Mouse (Mus musculus) liver, embryonic 15.5 days (tissue): ENCODE data around the gene Cdk17. TPM values are rescaled to one million over a fixed set of nuclear protein-coding genes. Genes with fewer than 3 reads are reported as not detected.
A peak's percentile ranks its signal among the peaks of the same experiment; 100 is the strongest.

Experiments
- ATAC-seq: fragments of 200-750 bp; cut with Nextera tagmentation; 2 replicates; pipeline ENCODE4 v1.8.0; 2017; ENCODE audit warnings: moderate number of reproducible peaks, mild to moderate bottlenecking, moderate library complexity; ENCODE audit not compliant: insufficient read depth
- H3K27ac ChIP-seq: fragments of 300-500 bp; sonication (generic); replicated peaks from 2 replicates; pipeline ENCODE4 v1.5.1; 2015; ENCODE audit warnings: mild to moderate bottlenecking, inconsistent platforms
- H3K27me3 ChIP-seq: fragments of 300-500 bp; sonication (generic); 2 replicates; pipeline ENCODE4 v1.6.1; 2015; ENCODE audit warnings: mild to moderate bottlenecking, inconsistent platforms
- H3K36me3 ChIP-seq: fragments of 300-500 bp; sonication (generic); replicated peaks from 2 replicates; pipeline ENCODE4 v1.6.1; 2015; ENCODE audit warnings: moderate library complexity, mild to moderate bottlenecking, inconsistent platforms
- H3K4me1 ChIP-seq: fragments of 300-500 bp; sonication (generic); replicated peaks from 2 replicates; pipeline ENCODE4 v1.6.1; 2015; ENCODE audit warnings: inconsistent platforms
- H3K4me2 ChIP-seq: fragments of 300-500 bp; sonication (generic); 2 replicates; pipeline ENCODE4 v1.6.1; 2015; ENCODE audit warnings: moderate library complexity, mild to moderate bottlenecking, inconsistent platforms
- H3K4me3 ChIP-seq: fragments of 300-500 bp; sonication (generic); replicated peaks from 2 replicates; pipeline ENCODE4 v1.5.1; 2015; ENCODE audit warnings: mild to moderate bottlenecking, inconsistent platforms
- H3K9ac ChIP-seq: fragments of 300-500 bp; sonication (generic); 2 replicates; pipeline ENCODE4 v1.6.1; 2015; ENCODE audit warnings: moderate library complexity, mild to moderate bottlenecking, inconsistent platforms
- H3K9me3 ChIP-seq: fragments of 300-500 bp; sonication (generic); replicated peaks from 2 replicates; pipeline ENCODE4 v1.6.1; 2016; ENCODE audit warnings: inconsistent platforms
- WGBS: fragments of 180-500 bp; shearing (Covaris S2); methylation state at CpG from one replicate; pipeline ENCODE4 v1.1.7; 2015; ENCODE audit warnings: mixed read lengths; ENCODE audit not compliant: insufficient replicate concordance; 5-methylcytosine and 5-hydroxymethylcytosine counted together
- polyA plus RNA-seq: library from polyadenylated mRNA; unstranded; fragments of >200 nt; fragmentation: Nextera tagmentation; extraction: Ambion mirVana; gene quantifications from 2 replicates; pipeline ENCODE4 v1.2.1, GENCODE M21; 2015

Cdk17 gene
- polyA plus RNA-seq, 1 experiment from 2014 or later, result 10.1 TPM

DNA sequence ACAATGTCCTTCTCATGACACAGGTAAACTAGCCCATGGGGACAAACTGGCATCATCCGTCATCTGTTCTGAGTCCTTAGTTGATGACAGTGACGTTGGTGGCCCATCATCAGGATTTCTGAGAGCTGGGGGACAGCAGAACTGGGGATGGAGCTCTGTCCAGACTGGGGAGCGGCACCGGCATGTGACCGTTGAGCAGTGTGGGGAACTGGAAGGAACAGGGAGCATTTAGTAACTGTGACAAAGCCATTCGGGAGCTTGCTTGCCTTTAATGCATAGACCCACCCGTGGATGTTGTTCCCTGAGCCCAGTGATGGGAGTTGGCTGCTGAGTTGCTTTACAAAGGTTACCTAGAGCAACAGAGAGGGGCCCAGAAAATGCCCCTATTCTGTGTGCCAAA is 89.2 kb downstream of the Cdk17 start:
- Histone ChIP-seq H3K4me2 (no peak overlapping the region), H3K4me3 (no peak overlapping the region), H3K4me1 (0 out of 2 replicates have a peak, but pooled peaks cover 4% of the 10 kb centered on the region), H3K9me3 (no peaks in the 10 kb centered on the region), H3K27me3 (no peaks in the 10 kb centered on the region), H3K36me3 (peaks cover 23% of the 10 kb centered on the region), H3K27ac (no peak overlapping the region), H3K9ac (no peak overlapping the region)
- WGBS, result 74% methylated on average over 7 of the region's 7 CpGs
- ATAC-seq, result no peak

- H3K4me2 ChIP-seq, result no peak overlapping the region
- H3K9me3 ChIP-seq, result no peaks in the 10 kb centered on the region
- 75% methylated on average over 24 of the region's 24 CpGs for WGBS
- no peak for ATAC-seq
- 0 out of 2 replicates have a peak, but pooled peaks cover 4% of the 10 kb centered on the region for H3K4me1 ChIP-seq
- H3K27ac ChIP-seq, result no peak overlapping the region
- no peaks in the 10 kb centered on the region for H3K27me3 ChIP-seq
- no peak overlapping the region for H3K4me3 ChIP-seq
- peaks cover 22% of the 10 kb centered on the region for H3K36me3 ChIP-seq
- H3K9ac ChIP-seq, result no peak overlapping the region
Observed at GRCm38 (mm10) chr10:93250436-93251317, 90.0 kb downstream of the Cdk17 start.

- no peak overlapping the region for H3K9ac ChIP-seq
- H3K27me3 ChIP-seq, result no peaks in the 10 kb centered on the region
- 83% methylated on average over 8 of the region's 8 CpGs for WGBS
- H3K9me3 ChIP-seq, result no peaks in the 10 kb centered on the region
- ATAC-seq, result no peak
- no peak overlapping the region for H3K4me3 ChIP-seq
- H3K36me3 ChIP-seq, result peaks cover 16% of the 10 kb centered on the region
- H3K4me1 ChIP-seq, result 0 out of 2 replicates have a peak, but pooled peaks cover 4% of the 10 kb centered on the region
- no peak overlapping the region for H3K27ac ChIP-seq
- H3K4me2 ChIP-seq, result no peak overlapping the region
Observed at GRCm38 (mm10) chr10:93251426-93251825, 90.8 kb downstream of the Cdk17 start.

DNA sequence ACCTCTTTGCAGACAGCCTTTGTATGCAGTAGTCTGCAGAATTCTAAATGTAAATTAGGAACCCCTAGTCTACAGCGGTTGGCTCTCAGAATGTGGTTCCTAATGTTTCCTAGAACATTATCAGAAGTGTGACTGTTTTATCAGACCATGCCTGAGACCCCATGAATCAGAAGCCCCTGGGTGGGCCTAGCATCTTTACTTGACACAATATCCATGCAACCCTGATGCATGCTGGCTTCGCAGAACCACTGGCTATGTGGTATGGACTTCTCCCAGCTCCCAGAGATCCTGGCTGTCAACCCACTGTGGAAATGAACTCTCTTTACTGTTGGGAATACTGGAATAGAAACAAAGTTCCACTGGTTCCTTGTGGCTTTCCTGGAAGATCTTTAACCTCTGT is 92.0 kb downstream of the Cdk17 start:
- Histone ChIP-seq H3K27ac (no peak overlapping the region), H3K36me3 (peaks cover 10% of the 10 kb centered on the region), H3K27me3 (no peaks in the 10 kb centered on the region), H3K4me1 (0 out of 2 replicates have a peak, but pooled peaks cover 4% of the 10 kb centered on the region), H3K9ac (no peak overlapping the region), H3K4me2 (no peak overlapping the region), H3K4me3 (no peak overlapping the region), H3K9me3 (no peaks in the 10 kb centered on the region)
- ATAC-seq, result no peak
- WGBS, result 88% methylated on average over 2 of the region's 2 CpGs

GRCm38 (mm10) chr10:93253156-93253555 is 92.5 kb downstream of the Cdk17 start:
- H3K4me3 ChIP-seq, result no peak overlapping the region
- ATAC-seq, result no peak
- H3K27ac ChIP-seq, result no peak overlapping the region
- no peak overlapping the region for H3K4me2 ChIP-seq
- H3K9me3 ChIP-seq, result no peaks in the 10 kb centered on the region
- 0 out of 2 replicates have a peak, but pooled peaks cover 4% of the 10 kb centered on the region for H3K4me1 ChIP-seq
- H3K9ac ChIP-seq, result no peak overlapping the region
- H3K36me3 ChIP-seq, result peaks cover 6% of the 10 kb centered on the region
- no peaks in the 10 kb centered on the region for H3K27me3 ChIP-seq
- WGBS, result 79% methylated on average over 6 of the region's 6 CpGs

DNA sequence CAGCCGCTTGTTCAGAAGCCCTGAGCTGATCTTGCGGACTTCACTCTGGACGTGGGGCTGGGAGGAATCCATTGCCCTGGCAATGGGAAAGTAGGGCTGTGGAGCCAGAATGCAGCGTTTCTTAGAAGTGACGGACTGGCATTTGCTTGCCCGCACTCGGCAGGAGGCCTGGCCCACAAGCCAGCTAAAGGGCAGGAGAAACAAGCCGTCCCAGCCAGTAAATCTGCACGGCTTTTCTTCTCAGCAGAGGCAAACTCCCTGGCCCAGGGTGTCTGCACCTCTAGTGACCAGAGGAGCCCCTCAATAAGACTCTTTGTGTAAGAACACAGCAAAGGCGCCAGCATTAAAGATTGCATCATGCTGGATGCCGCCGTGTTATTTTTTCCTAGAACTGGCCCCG is 94.6 kb downstream of the Cdk17 start:
- no peak overlapping the region for H3K4me2 ChIP-seq
- H3K9me3 ChIP-seq, result no peaks in the 10 kb centered on the region
- no peak overlapping the region for H3K9ac ChIP-seq
- H3K4me3 ChIP-seq, result no peak overlapping the region
- WGBS, result 75% methylated on average over 13 of the region's 13 CpGs
- no peak for ATAC-seq
- no peaks in the 10 kb centered on the region; the same call in 1 of the 2 replicates for H3K36me3 ChIP-seq
- H3K27ac ChIP-seq, result no peak overlapping the region
- H3K27me3 ChIP-seq, result no peaks in the 10 kb centered on the region
- H3K4me1 ChIP-seq, result no peaks in the 10 kb centered on the region

DNA sequence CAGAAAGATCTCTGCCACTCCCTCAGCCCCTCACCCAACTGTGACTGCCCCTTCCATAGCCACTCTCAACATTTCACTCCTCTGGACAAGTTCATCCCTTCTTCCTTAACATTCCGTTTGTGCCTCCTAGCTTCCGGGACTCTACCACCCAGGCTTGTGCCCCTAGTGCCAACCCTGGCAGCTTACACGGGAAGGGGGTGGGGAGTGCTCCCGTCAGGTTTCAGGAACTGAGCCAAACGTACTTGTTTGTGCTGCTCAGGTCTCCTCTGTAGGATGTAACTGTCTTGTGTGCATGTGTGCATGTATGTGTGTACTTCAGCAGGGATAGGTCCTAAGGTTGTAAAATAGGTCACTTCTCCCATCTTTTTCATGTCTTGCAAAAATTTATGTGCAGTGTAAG is 99.2 kb downstream of the Cdk17 start:
- Histone ChIP-seq H3K4me2 (no peak overlapping the region), H3K4me3 (no peak overlapping the region), H3K9ac (no peak overlapping the region), H3K4me1 (peaks cover 13% of the 10 kb centered on the region), H3K27ac (no peak overlapping the region), H3K36me3 (no peaks in the 10 kb centered on the region), H3K9me3 (no peaks in the 10 kb centered on the region), H3K27me3 (no peaks in the 10 kb centered on the region)
- WGBS, result 66% methylated on average over 5 of the region's 5 CpGs
- no peak for ATAC-seq

- H3K9ac ChIP-seq, result no peak overlapping the region
- H3K4me2 ChIP-seq, result peak overlapping the region; percentile 8; the same call in 1 of the 2 replicates
- H3K4me1 ChIP-seq, result peaks cover 13% of the 10 kb centered on the region
- peak; percentile 45; the same call in 1 of the 2 replicates for ATAC-seq
- 24% methylated on average over 16 of the region's 16 CpGs for WGBS
- H3K27ac ChIP-seq, result no peak overlapping the region
- no peaks in the 10 kb centered on the region for H3K27me3 ChIP-seq
- H3K9me3 ChIP-seq, result no peaks in the 10 kb centered on the region
- no peak overlapping the region for H3K4me3 ChIP-seq
- H3K36me3 ChIP-seq, result no peaks in the 10 kb centered on the region
Observed at GRCm38 (mm10) chr10:93261132-93261980, 100.7 kb downstream of the Cdk17 start.

- Histone ChIP-seq H3K4me1 (peaks cover 13% of the 10 kb centered on the region), H3K36me3 (no peaks in the 10 kb centered on the region), H3K4me2 (peak overlapping the region; percentile 8), H3K9ac (no peak overlapping the region), H3K27me3 (no peaks in the 10 kb centered on the region), H3K9me3 (no peaks in the 10 kb centered on the region), H3K27ac (no peak overlapping the region), H3K4me3 (no peak overlapping the region)
- ATAC-seq, result 0 out of 2 replicates have a peak, but pooled peaks have one; percentile 29
- 24% methylated on average over 15 of the region's 15 CpGs for WGBS
Observed at GRCm38 (mm10) chr10:93261981-93262499, 101.4 kb downstream of the Cdk17 start.

DNA sequence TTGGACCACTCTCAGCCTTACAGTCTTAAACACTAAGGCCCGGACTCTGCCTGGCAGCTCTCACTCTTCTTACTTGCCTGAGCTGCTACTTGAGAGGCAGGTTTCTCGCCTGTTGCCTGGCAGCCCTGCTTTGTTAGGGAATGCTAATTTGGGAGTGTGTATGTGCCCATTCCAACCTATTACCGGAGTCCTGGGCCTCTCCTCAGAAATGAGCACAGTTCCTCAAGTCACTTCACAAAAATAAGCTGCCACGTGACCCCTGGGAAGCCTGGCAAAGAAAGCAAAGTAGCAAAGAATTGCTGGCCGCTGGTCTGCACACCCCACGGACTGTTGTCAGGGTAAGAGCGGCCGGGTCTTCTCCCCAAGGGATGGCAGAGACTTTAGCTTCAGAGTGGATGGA is 102.8 kb downstream of the Cdk17 start:
- Histone ChIP-seq H3K4me2 (no peak overlapping the region), H3K9me3 (no peaks in the 10 kb centered on the region), H3K4me1 (peaks cover 13% of the 10 kb centered on the region), H3K36me3 (no peaks in the 10 kb centered on the region), H3K27ac (no peak overlapping the region), H3K27me3 (no peaks in the 10 kb centered on the region), H3K9ac (no peak overlapping the region), H3K4me3 (no peak overlapping the region)
- WGBS, result 68% methylated on average over 8 of the region's 8 CpGs
- no peak for ATAC-seq

GRCm38 (mm10) chr10:93264001-93264400 is 103.3 kb downstream of the Cdk17 start:
- Histone ChIP-seq H3K4me3 (no peak overlapping the region), H3K9me3 (no peaks in the 10 kb centered on the region), H3K27ac (no peak overlapping the region), H3K4me1 (peaks cover 13% of the 10 kb centered on the region), H3K4me2 (no peak overlapping the region), H3K36me3 (no peaks in the 10 kb centered on the region), H3K27me3 (no peaks in the 10 kb centered on the region), H3K9ac (no peak overlapping the region)
- WGBS, result 74% methylated on average over 5 of the region's 5 CpGs
- no peak for ATAC-seq
